Mouse (Mus musculus): ENCODE results near the gene Nkain4.

The Nkain4 gene

DNA sequence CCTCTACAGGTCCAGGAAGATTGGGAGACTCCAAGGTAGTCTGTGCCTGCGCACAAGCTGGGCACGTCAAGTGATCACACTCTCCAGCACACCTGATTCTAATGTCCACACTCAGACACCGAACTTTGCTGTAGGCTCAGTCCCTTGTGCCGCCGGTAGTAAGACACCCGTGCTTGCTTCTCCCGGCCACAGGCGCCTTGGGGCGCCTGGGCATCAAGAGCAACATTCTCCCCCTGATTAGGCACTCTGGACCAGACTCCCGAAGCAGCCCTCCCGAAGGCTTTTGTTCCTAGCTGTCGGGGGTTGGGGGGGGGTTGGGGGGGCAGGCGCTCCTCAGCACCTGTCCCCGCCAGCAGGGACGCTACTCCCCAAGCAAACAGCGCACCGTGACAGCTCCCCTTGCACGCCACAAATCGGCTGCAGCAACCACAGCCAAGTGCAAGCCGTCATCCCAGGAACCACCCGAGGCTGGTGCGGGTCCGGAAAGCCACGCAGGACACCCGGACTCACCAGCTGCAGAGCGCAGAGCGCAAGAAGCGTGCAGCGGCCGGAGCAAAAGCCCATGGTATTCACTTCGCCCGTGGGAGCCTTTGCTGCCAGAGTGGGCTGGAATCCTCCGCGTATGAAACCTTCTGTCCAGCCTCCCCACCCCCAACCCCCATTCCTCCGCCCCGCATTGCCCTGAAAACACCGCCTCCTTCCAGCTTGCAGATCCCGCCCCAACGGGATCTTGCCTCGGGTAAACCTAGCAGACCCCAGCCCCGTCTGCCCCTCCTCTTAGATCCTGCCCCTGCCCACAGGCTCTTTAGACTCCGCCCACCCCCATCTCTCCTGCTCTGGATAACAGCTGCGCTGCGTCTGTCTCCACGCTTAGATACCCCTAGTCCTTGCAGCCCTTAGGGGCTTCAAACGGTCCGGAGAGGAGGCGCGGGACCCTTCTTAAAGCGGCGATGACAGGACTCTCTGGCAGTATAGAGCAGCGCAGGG, at the start of gene Nkain4:
Gene Nkain4, minus strand, starts transcription at position 639 of the 987 bp plus-strand sequence.
- DNase-seq (ENCODE audit: low spot score), result peak; percentile 90

DNA sequence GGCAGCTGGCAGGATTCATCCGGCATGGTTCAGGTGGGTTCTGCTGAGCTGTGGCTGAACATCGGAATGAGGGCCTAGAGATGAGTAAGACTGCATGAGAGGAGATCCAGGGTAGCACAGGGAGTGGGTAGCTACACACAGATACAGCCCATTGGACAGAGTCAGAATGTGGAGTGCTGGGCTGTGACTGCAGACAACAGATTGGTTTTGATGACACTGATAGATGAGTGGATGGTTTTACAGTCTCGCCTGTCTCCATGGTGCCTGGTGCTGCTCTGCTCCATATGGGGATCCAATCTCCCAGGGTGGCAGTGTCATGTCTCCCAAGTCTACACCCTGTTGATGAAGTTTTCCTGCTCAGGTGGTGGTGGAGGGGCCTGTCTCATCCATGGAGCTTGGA, 42.4 kb upstream of the Nkain4 start:
- no peak for DNase-seq (ENCODE audit: low spot score)

- peak; percentile 73 for DNase-seq (ENCODE audit: low spot score)
Observed at GRCm38 (mm10) chr2:180996436-180996835, 41.9 kb upstream of the Nkain4 start.

DNA sequence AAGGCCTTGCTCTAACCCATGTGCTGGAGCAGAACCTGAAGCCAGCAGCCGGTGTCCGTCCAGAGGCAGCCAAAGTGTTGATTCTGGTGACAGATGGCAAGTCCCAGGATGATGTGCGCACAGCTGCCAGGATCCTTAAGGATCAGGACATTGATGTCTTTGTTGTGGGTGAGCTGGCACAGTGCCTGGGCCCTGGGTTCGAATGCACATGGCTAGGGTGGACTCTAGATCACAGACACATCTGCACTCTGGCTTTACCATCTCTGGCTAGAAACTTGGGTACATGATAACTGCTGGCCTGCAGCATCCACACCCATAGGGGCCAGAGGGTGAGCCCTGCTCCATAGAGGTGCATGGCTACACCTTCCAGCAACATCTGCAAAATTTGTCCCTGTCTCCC, 41.0 kb upstream of the Nkain4 start:
- DNase-seq (ENCODE audit: low spot score), result no peak

- no peak for DNase-seq (ENCODE audit: low spot score)
Observed at GRCm38 (mm10) chr2:180994360-180994759, 39.9 kb upstream of the Nkain4 start.

DNA sequence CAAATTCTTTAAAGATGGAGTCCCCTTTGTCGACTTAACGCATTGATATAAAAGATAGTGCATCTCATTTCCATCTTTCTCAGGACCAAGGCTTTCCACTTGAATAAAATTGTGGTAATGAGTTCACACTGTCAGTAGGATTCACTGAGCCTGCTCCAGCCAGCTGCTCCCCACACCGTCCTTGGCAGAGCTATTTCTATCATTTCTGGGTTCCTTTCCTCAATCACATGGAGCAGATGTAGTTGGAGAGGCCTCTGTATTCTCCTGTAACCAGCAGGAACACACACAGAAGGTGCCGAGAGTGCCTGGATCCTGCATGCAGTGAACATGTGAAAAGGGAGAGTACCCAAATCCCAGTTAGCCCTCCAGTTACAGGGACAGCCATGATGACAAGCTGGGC, 35.8 kb upstream of the Nkain4 start:
- no peak for DNase-seq (ENCODE audit: low spot score)

GRCm38 (mm10) chr2:180988948-180989347, 34.4 kb upstream of the Nkain4 start:
- no peak for DNase-seq (ENCODE audit: low spot score)

GRCm38 (mm10) chr2:180988347-180988913, 33.9 kb upstream of the Nkain4 start:
- DNase-seq (ENCODE audit: low spot score), result no peak

DNA sequence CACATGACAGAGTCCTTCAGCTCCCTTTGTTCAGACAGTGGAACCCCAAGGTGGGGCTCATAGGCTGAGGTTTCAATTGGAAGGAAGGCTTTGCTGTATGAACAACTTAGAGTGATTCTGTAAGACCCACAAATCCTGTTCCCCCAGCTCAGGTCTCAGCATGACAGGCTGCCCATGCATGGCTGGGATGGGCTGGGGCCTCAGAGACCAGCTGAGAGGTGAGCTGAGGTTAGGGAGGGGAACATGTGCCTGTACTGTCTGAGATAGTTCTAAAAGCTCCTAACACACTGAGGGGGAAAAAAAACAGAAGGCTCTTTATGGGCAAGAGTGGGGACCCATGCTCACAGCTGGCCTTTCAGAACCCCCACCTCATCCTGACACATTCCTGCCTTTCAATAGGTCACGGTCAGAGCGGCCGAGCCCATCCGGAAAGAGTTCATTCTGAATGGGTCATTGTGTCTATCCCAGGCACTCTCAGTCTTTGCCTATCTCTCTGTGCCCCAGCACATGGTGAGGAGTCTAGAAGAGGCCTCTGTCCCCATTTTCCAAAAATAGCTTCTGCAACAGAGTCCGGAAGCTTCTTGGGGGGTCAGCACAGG, 33.0 kb upstream of the Nkain4 start:
- peak; percentile 51 for DNase-seq (ENCODE audit: low spot score)

GRCm38 (mm10) chr2:180987001-180987400, 32.5 kb upstream of the Nkain4 start:
- DNase-seq (ENCODE audit: low spot score), result no peak

- no peak for DNase-seq (ENCODE audit: low spot score)
Observed at GRCm38 (mm10) chr2:180986449-180986848, 31.9 kb upstream of the Nkain4 start, which contains the start of gene Col20a1. Gene Col20a1 (plus strand): TSS chr2:180986535.

DNA sequence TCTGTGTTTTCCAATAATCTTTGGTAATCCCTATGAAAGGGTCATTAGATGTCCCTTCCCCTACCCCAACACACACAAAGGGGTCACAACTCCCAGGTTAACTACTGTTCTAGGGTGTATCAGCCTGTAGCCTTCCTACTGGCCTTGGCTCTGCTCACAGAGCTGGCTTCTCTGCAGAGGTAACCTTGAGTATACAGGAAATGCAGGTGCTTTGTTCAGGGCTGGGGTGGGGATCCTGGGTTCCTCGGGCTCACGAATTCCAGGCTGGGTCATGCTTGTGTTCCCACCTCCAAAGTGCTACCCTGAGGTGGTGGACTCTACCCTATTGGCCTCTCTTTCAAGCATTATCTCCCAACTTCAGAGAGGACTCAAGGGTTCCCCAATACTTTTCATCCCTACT, 31.1 kb upstream of the Nkain4 start:
- DNase-seq (ENCODE audit: low spot score), result no peak

- no peak for DNase-seq (ENCODE audit: low spot score)
Observed at GRCm38 (mm10) chr2:180981133-180981532, 26.6 kb upstream of the Nkain4 start.

- peak; percentile 92 for DNase-seq (ENCODE audit: low spot score)
Observed at GRCm38 (mm10) chr2:180967010-180967763, 12.7 kb upstream of the Nkain4 start, which contains the start of gene Arfgap1. Gene Arfgap1 (plus strand): TSS chr2:180967225.

GRCm38 (mm10) chr2:180966092-180966882, 11.8 kb upstream of the Nkain4 start:
- no peak for DNase-seq (ENCODE audit: low spot score)

DNA sequence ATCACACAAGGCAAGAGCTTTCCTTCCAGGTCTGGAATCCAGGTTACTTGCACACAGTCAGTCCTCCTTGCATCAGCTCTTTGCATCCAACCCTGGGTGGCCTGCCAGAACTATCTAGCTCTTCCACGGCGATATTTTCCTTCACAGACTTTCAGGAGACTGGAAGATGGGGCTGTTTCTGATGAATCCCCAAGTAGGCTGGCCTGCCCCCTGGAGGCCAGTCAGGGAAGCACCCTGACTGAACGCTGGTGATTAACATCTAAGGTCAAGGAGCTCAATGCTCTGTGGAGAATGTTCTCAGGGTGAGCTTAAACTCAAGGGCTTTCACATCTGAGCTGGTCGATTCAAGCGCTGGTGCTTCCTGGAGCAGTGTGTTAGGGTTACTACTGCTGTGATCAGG, 9.5 kb upstream of the Nkain4 start:
- DNase-seq (ENCODE audit: low spot score), result peak; percentile 88

GRCm38 (mm10) chr2:180962616-180963308, 8.3 kb upstream of the Nkain4 start:
- no peak for DNase-seq (ENCODE audit: low spot score)

- no peak for DNase-seq (ENCODE audit: low spot score)
Observed at GRCm38 (mm10) chr2:180960187-180960586, 5.7 kb upstream of the Nkain4 start.

- DNase-seq (ENCODE audit: low spot score), result no peak
Observed at GRCm38 (mm10) chr2:180959605-180960004, 5.1 kb upstream of the Nkain4 start.

DNA sequence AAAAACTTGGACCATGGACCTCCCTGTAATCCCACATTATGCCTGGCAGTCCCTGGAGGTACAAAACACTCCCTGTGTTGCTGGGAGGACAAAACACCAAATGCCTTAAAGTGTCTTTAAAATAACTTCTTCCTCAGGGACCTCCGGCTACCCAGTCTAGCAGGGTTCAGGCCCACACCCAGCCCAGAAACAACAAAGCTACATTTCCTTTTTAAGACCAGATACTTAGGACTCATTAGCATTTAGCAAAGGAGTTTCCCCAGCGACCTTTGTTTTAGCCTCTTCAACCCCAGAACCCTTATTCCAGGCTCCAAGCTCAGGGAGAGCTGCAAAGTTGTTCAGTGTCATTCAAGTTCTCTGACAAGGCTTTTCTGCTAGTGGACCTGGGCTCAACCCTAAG, 861 bp downstream of the Nkain4 start:
- DNase-seq (ENCODE audit: low spot score), result no peak
